Mouse (Mus musculus) thymus, adult 2 months (tissue): Measurements from ENCODE around the gene Mcu. TPM values are rescaled to one million over a fixed set of nuclear protein-coding genes. Genes with fewer than 3 reads are reported as not detected.

Experiments
- DNase-seq: peaks from one replicate; pipeline ENCODE4 v3.0.0; 2021
- H3K27ac ChIP-seq: fragments of 200-500 bp; 2 replicates; pipeline ENCODE4 v1.5.1; 2012; ENCODE audit warnings: low read length, control low read depth; ENCODE audit not compliant: control insufficient read depth, insufficient read depth
- H3K27me3 ChIP-seq: fragments of 200-500 bp; 2 replicates; pipeline ENCODE4 v1.6.1; 2012; ENCODE audit warnings: mild to moderate bottlenecking, low read length, moderate library complexity, mixed read lengths; ENCODE audit not compliant: control insufficient read depth, insufficient read depth
- H3K36me3 ChIP-seq: fragments of 200-500 bp; 2 replicates; pipeline ENCODE4 v1.6.1; 2012; ENCODE audit warnings: mild to moderate bottlenecking, low read length, moderate library complexity; ENCODE audit not compliant: control insufficient read depth, insufficient read depth
- H3K4me1 ChIP-seq: fragments of 200-500 bp; replicated peaks from 2 replicates; pipeline ENCODE4 v1.6.1; 2012; ENCODE audit warnings: low read length; ENCODE audit not compliant: control insufficient read depth, insufficient read depth
- H3K4me3 ChIP-seq: fragments of 200-500 bp; 2 replicates; pipeline ENCODE4 v1.5.1; 2012; ENCODE audit warnings: mild to moderate bottlenecking, low read length, control low read depth, moderate library complexity; ENCODE audit not compliant: control insufficient read depth, insufficient read depth
- CTCF ChIP-seq: fragments of 200-500 bp; IDR thresholded peaks from 2 replicates; pipeline ENCODE4 v1.5.1; 2012; ENCODE audit warnings: mild to moderate bottlenecking, control low read depth, low read length, moderate library complexity, borderline replicate concordance; ENCODE audit not compliant: control insufficient read depth, poor library complexity, insufficient read depth; ENCODE audit errors: extremely low read depth
- POLR2A ChIP-seq: fragments of 200-500 bp; IDR thresholded peaks from 2 replicates; pipeline ENCODE4 v1.6.1; 2012; ENCODE audit warnings: mild to moderate bottlenecking, low read length, control low read depth, moderate library complexity; ENCODE audit not compliant: control insufficient read depth, poor library complexity, insufficient read depth; ENCODE audit errors: extremely low read depth
- WGBS: fragments of 180-500 bp; shearing (Covaris S2); methylation state at CpG from one replicate; pipeline ENCODE4 v1.1.7; 2018; 5-methylcytosine and 5-hydroxymethylcytosine counted together
- polyA plus RNA-seq: library from polyadenylated mRNA; depleted of rRNA; stranded (reverse); fragments of >200 nt; gene quantifications from 2 replicates; pipeline ENCODE4 v1.2.3, GENCODE M21; 2012

Gene Mcu
- polyA plus RNA-seq, 1 experiment = 18.2 TPM

DNA sequence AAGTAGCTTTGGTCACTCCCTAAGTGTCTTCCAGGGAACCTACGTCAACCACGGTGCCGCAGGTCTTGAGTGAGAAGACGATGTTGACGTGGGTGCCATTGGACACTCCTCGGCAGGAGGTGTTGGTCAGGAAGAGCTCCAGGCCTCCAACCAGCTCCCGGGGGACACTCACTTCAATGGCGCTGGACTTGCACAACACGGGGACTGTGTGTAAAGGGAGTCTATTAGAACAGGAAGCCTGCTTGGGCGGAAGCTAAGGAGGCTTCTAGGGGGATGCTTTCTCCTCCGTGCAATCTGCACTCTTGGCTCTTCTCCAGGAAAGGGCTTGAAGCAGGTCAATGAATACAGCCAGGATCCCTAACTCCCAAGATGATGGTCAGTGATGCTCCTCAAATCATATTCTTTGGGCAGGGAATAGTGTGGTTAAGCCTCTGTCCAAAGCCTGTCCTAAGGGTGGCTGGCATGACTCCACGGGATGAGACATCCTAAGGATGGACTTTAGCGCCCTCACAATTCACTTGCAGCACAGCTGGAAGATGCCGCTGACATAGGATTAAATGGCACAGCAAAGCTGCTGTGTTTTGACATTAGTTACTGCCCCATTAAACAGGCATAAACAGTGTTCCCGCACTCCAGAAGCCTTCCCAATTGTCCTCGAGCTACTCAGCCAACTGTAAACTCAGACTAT lies 186.9 kb downstream of the Mcu start:
- Histone ChIP-seq H3K4me3 (no peak overlapping the region), H3K36me3 (no peaks in the 10 kb centered on the region), H3K27ac (no peak overlapping the region), H3K27me3 (no peaks in the 10 kb centered on the region), H3K4me1 (0 out of 2 replicates have a peak, but pooled peaks cover 2% of the 10 kb centered on the region)
- no peak for TF ChIP-seq POLR2A
- no peak for TF ChIP-seq CTCF
- no peak for DNase-seq
- WGBS = 89% methylated on average over 16 of the region's 16 CpGs

DNA sequence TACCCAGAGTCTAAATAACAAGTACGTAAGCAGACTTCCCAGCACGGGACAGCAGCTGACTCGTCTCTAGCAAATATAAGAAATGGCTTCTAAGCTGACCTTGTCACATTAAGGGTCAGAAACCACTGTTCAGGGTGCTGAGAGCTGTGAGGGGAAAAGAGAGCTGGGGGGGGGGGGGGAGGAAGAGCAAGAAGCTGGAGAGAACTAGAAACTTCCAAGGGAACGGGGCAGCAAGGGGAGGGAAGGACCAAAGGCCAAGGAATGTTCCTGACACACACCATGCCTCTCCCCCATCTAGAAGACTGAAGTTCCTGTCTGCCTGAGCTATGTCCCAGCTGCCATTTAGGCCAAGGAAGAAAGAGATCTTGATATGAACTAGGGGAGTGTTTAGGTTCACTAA lies 190.1 kb downstream of the Mcu start:
- WGBS = 86% methylated on average over 4 of the region's 4 CpGs
- no peak overlapping the region for H3K4me3 ChIP-seq
- H3K27me3 ChIP-seq = no peaks in the 10 kb centered on the region
- H3K27ac ChIP-seq = no peak overlapping the region
- no peak for DNase-seq
- no peaks in the 10 kb centered on the region for H3K36me3 ChIP-seq
- H3K4me1 ChIP-seq = peaks cover 7% of the 10 kb centered on the region
- no peak for TF ChIP-seq CTCF
- no peak for TF ChIP-seq POLR2A

DNA sequence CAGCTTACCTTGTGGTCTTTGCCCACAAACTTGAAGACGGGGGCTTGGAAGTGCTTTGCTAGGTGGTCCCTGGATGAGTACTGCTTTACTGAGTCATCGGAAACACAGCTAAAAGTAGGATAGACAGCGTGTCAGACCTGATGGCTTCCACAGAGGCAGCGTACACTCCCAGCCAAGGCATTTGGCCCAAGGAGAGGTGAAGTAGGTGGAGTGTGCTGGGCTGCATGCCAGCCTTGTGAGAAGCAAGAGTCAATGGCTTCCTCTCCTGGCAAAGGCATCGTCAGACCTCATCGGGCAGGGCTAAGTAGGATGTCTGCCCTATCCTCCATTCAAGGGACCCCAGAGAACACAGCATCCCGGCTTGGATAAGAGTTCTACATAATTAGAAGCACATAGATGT lies 191.1 kb downstream of the Mcu start:
- Histone ChIP-seq H3K4me1 (peaks cover 5% of the 10 kb centered on the region), H3K27ac (no peak overlapping the region), H3K36me3 (no peaks in the 10 kb centered on the region), H3K27me3 (no peaks in the 10 kb centered on the region), H3K4me3 (no peak overlapping the region)
- TF ChIP-seq CTCF = no peak
- no peak for TF ChIP-seq POLR2A
- DNase-seq = no peak
- 74% methylated on average over 7 of the region's 7 CpGs for WGBS

DNA sequence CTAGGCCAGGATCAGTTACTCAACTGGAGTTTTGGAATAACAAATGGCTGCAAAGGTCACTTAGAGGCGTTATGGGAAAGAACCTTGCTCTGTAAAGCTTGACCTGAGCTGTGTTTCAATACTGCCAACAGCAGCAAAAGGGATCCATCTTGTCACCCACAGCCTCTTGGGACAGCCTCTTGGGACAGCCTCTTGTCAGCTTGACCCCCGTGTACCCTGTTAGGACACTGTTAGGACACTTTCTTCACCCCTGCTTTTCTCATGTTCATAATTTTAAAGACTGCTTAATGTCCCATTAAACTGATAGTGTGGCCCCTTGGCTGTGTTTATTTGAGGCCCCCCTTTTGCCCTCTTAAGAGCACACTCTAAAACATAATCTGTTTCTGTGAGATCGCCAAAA lies 192.0 kb downstream of the Mcu start:
- Histone ChIP-seq H3K4me1 (peaks cover 5% of the 10 kb centered on the region), H3K36me3 (no peaks in the 10 kb centered on the region), H3K27ac (no peak overlapping the region), H3K27me3 (no peaks in the 10 kb centered on the region), H3K4me3 (no peak overlapping the region)
- DNase-seq = no peak
- 95% methylated on average over 3 of the region's 3 CpGs for WGBS
- no peak for TF ChIP-seq CTCF

DNA sequence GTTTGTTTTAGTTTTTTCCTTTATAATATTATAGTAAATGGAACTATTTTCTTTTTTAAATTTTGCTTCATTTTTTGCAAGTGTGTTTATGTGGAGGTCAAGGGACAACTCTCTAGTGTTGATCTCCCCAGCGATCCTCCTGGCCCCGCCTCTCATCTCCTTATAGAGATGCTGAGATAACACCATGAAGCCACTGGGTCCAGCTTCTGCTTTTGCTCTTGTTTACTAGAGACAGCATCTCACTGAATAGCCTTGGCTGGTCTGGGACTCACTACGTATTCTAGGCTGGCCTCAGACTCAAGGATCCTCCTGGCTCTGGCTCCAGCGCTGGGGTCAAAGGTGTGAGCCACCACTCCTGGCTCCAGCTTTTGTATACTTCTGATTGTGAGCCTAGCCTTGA lies 197.0 kb downstream of the Mcu start:
- TF ChIP-seq CTCF (no peak), POLR2A (no peak)
- H3K4me1 ChIP-seq = peaks cover 5% of the 10 kb centered on the region
- WGBS = 82% methylated on average over 4 of the region's 4 CpGs
- H3K4me3 ChIP-seq = no peak overlapping the region
- no peaks in the 10 kb centered on the region for H3K36me3 ChIP-seq
- H3K27ac ChIP-seq = no peak overlapping the region
- no peak for DNase-seq
- no peaks in the 10 kb centered on the region for H3K27me3 ChIP-seq

DNA sequence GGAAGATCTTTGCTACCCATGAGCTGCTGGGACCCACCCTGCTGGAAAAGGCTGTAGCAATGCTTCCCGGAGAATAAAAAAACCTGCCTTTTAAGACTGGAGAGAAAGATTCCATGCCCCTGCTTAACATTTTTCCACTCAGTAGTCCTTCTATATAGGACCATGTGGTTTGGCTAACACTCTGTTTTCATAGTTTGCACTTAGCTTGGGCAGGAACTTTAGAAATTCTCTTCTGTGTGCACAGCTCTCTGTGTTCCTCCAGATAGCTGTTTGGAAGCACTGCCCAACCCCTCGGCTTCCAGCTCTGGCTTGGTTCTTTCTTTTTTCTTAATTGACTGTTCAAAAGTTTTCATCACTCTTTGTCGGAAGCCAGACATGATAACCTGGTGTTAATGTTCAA lies 199.9 kb downstream of the Mcu start:
- Histone ChIP-seq H3K27me3 (no peaks in the 10 kb centered on the region), H3K4me1 (no peaks in the 10 kb centered on the region), H3K4me3 (no peak overlapping the region), H3K27ac (no peak overlapping the region), H3K36me3 (no peaks in the 10 kb centered on the region)
- no peak for DNase-seq
- 90% methylated on average over 3 of the region's 3 CpGs for WGBS
- TF ChIP-seq CTCF (no peak), POLR2A (no peak)

DNA sequence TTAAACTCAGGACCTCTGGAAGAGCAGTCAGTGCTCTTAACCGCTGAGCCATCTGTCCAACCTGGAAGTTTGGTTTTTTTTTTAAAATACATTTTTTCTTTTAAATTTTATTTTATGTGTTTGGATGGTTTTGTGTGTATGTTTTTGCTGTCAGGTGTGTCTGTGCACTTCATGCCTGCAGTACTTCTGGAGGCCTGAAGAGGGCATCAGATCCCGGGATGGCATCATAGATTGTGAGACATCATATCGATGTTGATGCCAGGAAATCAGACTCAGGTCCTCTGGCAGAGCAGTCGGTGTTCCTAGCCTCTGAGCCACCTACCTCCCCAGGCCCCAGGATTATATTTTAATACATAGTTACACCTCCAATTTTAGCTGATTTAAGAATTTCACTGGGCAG lies 202.8 kb downstream of the Mcu start:
- 94% methylated on average over 4 of the region's 4 CpGs for WGBS

More for the DNA sequence above, 202.8 kb downstream of the Mcu start:
- no peak overlapping the region for H3K27ac ChIP-seq
- no peaks in the 10 kb centered on the region for H3K36me3 ChIP-seq
- no peaks in the 10 kb centered on the region for H3K27me3 ChIP-seq
- TF ChIP-seq POLR2A (no peak), CTCF (no peak)
- no peak overlapping the region for H3K4me3 ChIP-seq
- H3K4me1 ChIP-seq = no peaks in the 10 kb centered on the region
- DNase-seq = no peak
